Mouse (Mus musculus) c-Kit-negative CD71-positive TER-119-positive erythroid progenitor cells, embryonic 14.5 days (primary cell): ENCODE measurements around the gene Pakap.

Experiments used
- DNase-seq: peaks from one replicate; pipeline ENCODE4 v3.0.0-alpha.2; 2013; ENCODE audit warnings: low read depth, low spot score

Gene Pakap

DNA sequence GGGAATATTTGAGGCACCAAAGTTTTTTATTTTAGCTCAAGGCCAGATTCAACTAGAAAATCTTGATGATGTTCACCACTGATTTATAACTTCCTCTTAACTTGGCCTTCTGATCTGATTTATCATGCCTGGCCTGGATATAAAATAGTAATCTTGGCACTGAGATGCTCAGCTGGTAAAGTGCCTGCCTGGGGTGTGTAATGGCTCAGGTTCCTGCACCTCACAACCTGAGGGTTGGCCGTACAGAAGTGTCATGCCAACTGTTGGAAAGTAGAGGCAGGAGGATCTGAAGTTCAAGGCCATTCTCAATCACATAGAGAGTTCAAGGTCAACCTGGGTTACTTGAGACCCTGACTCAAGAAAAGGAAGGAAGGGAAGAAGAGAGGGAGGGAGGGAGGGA, 57.3 kb downstream of the Pakap start:
- no peak for DNase-seq

DNA sequence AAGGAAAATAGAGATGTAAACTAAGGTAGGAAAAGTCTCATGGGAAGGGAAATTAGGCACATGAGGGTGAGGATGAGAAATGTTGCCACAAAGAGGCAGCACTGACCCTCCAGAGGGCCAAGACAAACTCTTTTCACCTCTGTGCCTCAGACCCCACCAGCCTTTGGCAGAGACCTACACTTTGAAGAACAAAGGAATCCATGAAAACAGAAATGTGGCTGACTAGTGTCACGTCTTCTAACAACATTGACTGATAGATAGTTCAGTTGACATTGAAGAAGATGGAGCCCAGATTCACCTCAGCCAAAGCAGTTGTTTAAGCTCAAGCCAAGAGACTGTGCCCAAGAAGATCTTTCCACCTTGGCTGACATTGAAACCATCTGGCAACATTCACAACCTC, 57.8 kb downstream of the Pakap start:
- no peak for DNase-seq

DNA sequence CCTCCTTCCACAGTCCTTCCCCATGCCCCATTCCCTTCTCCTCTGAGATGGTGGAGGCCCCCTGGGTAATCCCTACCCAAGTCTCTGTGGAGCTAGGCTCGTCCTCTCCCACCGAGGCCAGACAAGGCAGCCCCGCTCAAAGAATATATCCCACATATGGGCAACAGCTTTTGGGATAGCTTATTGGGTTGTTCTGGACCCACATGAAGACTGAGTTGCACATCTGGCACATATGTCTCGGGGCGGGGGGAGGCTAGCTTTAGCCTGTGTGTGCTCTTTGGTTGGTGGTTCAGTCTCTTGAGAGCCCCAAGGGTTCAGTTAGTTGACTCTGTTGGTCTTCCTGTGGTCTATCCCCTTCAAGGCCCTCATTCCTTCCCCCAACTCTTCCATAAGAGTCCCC, 58.9 kb downstream of the Pakap start:
- DNase-seq, result no peak

DNA sequence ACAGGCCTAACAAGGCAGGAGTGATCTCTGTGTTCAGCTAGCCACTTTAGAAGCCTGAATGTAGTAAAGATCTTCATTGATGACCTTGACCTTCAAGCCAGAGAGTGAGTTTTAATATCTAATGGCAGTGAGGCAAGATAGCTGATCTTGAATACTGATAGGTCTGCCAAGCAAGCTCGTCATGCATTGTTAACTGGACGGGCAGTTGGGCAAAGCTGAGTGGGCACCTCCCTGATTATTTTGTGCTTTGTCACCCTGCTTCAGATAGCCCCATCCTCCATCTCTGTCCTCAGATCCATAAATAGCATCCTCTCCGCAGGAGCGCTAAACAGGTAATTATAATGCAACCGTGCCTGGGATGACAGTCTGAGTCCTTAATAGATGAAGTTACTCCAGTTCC, 64.4 kb downstream of the Pakap start:
- no peak for DNase-seq

DNA sequence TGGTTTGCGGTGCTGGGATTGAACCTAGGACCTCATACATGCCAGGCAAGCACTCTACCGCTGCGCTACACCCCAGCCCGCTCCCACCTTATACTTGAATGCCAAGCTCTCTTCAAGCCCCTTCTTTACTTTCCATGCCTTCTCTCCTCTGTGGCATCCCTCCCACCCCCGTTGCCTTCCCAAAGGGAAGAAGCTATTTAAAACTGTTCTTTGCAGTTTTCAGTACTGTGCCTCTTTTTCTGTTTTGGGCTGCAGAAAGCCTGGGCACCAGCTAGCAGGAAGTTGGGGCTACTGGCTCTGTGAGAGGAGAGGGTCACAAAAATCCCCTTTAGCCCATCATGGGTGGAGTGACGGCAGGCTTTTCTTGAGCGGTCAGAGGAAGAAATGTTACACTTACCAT, 65.1 kb downstream of the Pakap start:
- DNase-seq, result no peak

DNA sequence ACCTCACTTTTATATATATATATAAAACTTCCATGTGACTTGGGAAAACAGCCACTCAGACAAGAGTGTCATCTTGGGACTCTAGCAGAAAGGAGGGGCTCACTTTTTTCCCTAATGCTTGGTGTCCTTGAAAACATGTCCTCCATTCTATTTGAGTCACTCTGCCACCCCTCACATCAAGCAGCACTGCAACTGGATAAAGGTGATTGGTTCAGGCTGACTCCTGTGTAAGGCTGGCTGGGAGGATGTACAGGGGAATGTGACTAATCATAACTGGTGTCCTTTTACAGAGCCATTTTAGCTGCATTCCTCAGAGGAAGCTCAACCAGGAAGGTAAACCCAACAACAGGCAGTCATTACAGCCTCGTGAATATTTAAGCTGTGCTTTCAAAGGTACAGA, 67.0 kb downstream of the Pakap start:
- DNase-seq, result no peak

DNA sequence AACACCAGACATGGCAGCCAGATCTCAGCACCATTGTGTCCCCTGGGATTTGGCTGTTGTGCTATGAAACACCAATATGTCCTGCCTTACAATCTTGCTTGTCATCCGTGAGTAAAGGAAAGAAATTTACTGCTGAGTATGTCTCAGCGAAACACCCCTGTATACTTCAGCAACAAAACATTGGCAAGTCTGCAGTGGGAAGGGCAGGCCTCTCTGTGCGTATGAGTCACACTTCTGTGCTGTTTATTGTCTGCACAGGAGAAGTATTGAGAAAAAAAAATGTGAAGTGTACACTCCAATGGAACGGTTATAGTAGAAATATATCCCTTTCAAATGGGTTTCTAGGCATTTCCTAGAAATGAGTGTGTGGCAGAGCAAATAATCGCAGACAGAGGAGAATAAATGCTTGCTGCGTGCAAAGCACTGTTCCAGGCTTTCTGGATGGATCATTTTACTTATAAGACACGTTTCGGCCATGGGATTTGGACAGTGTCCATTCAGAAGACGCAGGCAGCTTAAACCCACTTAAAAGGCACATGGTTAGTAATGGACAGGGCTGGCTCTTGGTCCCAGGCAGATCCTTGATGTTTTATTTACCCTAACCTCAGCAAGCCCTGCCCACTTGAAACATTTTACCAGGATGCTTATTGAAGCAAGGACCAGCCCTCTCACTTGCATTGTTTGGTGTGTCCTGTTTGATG, 69.0 kb downstream of the Pakap start:
- no peak for DNase-seq

DNA sequence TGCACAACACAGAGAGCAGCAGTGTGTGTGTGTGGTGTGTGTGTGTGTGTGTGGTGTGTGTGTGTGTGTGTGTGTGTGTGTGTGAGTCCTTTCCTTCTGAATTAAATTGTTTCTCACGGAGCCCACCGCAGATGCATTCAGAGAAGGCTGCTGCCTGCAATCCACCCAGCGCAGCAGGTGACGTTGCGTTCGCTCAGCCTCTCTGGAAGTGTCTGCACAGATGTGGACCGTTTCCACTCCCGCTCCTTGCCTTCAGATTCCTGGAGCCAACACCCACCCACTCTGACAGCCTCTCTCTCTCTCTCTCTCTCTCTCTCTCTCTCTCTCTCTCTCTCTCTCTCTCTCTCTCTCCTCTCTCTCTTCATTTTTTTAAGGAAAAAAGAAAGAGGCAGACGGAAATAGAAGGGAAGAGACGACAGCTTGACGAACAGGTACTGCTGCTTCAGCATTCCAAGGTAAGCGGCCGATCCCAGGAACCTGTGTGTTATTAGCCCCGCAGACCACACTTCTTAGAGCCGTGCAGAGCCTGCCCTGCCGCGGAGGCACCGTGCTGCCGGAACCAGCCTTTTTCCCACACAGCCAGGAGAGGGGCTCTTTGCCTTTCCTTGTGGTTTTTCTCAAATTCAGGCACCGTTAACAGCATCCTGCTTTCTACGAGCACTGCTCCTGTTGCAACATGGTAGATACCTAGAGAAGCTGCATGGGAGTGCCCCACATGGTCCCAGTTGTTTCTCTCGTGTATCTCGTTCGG, 69.8 kb downstream of the Pakap start:
- no peak for DNase-seq

DNA sequence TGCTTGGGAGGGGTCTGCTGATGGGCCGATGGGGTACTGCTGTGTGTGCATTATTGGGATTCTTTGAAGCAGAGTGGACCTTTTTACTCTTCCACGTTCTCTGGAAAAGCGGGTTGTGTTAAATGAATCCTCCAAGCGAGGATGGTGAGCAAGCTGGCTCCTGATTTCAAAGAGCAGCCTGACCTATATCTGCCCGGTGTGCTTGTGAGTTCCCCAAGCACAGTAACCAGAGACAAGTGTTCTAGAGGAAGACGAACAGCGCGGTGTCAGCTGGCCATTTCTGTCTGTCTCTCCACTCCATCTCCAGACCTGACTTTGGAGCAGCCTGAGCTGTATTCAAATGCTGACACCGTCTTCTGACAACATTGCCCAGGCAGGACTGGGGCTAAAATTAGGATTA, 71.0 kb downstream of the Pakap start:
- DNase-seq, result no peak

DNA sequence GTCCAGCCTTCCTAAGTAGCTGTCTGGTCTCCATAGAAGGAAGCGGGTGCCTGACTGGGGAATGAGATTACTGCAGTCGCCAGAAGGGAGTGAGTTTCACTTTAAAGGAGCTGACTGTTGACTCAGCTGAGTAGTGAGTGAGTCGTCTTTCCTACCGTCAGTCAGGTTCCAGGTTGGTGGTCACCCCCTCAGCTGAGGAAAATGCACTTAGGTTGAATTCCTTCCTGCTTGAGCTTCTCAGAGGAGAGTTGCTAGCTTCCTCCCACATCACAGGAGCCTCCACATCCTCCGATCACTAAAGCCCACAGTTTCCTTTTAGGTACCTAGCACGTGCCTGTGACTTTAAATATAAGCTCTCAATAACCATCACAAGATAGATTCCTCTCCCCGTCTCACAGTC, 72.2 kb downstream of the Pakap start:
- no peak for DNase-seq

DNA sequence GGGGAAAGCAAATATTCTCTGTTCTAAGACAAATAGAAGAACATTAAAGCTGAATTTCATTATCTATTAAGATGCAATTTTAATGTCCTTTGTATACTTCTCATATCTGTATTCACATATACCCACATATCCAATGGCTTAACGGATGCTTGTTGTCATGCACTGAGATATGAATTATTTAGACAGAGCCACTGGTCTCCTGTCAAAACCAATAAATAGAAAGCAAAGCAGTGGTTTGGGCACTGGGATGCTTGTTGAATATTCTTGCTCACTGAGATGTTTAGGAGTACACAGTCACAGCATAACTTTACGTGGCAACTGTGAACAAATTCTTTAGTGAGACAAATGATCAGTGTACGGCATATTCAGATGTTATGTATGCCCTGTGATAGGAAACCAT, 73.0 kb downstream of the Pakap start:
- no peak for DNase-seq

DNA sequence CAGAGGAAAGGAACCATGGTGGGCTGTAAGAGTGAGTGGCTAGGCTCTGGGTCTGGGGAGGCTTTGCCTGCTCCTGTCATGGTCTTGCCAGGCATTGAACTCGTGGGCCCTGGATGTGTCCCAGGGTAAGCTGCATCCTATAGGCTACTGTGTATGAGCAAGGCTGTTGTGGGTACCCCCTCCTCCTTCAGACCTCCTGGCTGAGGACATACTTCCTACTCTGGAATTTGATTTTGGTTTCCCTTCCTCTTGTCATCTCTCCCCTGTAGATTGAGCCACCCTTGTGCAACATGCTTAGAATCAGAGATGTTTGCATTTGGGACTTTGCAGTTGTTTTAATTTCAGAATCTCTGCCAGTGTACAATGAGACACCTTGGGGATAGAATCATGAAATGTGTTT, 83.0 kb downstream of the Pakap start:
- no peak for DNase-seq

DNA sequence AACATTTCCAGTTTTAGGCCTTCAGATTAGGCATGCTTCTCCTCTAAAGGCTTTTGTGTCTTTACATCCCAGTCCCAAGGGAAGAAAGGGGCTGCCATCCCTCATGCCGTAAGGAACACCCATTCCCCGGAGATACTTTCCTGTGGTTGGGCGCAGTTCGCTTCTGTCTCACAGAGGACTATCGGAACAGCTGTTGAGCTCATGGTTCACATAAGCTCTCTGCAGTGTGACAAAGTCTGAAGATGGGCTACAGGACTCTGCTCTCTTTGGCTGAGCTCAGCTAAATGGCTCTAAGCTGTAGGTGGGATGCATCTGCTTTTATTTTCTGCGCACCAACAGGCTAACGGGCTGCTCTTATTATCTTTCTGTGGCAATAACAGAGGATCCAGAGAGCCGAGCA, 83.6 kb downstream of the Pakap start:
- no peak for DNase-seq

DNA sequence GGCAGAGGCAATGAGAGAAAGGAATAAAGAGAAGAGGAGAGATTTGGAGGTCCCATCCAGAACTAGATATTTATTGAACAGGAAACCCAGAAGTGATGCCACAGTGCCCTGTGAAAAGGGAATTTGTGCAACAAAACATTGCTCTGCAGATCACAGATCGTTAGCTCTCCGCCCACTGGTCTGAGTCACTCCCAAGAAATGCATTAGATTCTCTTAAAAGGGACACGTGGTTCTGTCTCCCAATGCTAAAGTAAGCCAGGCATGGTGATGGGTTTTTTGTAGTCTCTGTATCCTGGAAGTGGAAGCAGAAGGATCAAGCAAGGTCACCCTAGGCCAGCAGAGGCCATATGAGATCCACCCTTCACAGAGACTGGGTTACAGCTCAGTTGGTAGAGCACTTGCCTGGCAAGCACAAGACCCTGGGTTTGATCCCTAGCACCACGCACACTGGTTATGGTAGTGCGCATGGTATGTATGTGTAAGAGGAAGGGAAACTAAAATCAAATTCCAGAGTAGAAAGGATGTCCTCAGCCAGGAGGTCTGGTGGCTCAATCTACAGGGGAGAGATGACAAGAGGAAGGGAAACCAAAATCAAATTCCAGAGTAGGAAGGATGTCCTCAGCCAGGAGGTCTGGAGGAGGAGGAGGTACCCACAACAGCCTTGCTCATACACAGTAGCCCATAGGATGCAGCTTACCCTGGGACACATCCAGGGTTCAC, 84.4 kb downstream of the Pakap start:
- DNase-seq, result no peak

DNA sequence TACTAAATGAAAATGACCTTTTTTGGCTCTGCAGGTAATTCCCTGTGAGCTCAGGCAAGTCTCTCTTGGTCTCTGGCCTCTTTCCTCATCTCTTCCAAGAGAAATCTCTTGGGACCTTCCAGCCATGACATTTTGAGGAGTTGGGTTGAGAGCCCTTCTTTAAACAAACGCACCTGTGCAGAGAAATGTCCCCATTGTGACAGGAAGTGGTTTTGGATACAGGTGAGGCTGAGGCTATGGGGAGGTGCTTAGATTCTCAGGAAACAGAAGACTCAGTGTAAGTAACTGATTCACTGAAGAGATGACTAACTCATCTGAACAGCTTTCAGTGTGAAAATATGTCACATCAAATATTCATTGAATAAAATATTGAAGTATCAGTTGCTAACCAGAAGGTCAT, 88.0 kb downstream of the Pakap start:
- DNase-seq, result no peak

DNA sequence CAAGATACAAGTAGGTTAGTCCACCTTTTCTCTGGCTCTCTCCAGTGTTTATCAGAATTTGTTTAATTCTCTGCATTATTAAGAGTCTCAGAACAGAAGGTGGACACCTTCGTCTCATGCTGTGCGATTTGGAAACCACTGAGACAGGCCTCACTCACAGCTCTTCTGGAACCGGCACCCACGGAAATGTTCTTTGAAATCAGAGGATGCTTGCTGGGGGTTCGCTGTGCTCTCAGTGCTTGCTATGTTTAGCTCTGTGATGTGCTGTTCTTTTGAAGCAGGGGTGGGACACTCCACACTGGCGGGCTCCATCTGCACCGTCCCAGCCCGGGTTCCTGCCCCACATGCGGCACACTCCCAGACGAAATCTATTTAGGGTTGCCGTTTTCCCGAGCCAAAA, 88.4 kb downstream of the Pakap start:
- DNase-seq, result no peak

DNA sequence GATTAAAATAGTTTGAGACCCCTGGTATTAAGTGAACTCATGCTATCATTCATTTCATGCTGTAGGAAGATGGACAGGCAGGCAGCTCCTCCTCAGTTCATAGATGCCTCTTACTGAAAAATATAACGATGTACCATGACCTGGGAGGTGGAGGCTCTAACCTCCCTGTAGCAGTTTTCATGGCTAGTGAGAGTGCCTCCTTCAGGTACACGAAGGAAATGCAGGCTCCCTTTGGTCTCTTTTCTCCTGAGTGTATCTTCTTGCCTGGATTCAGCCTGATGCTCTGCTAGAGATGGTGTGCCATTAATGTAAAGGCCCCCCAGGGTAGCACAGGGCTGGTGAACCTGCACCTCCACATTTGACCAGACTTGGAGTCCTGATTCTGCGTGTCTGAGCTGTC, 88.9 kb downstream of the Pakap start:
- DNase-seq, result no peak

DNA sequence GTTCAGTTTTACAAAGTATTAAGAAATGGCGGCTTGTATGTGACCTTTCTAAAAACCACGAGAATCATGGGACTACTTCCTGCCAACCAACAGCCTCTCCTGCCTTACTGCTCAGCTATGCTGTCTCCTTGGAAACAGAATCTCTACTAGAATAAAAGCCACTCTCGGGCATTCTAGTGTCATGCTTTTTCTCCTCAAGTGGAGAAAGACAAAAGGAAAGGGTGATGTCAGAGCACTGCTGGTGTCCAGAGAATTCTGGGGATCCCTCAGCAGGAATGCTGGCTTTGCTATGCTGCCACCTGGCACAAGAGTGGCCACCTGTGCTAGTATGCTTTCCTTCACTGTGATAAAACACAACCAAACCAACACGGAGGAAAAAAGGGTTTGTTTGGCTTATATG, 92.5 kb downstream of the Pakap start:
- no peak for DNase-seq

DNA sequence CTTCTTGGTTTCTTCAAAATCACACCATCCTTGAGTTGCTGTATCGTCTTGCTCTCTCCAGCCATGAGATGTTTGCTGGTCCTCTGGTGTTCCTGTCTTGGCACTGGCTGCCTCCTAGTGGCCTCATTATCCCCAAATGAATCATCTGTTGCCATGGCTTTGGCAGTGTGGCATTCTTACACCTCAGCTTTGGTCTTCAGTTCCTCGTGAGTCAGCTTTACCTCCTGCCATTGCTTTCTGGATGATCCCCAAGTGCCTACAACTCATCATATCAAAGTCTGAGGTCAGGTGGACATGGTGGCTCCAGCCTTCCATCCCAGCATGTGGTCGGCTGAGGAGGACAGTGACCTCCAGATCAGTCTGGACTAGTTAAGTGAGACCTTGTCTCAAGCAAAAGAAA, 98.1 kb downstream of the Pakap start:
- no peak for DNase-seq

DNA sequence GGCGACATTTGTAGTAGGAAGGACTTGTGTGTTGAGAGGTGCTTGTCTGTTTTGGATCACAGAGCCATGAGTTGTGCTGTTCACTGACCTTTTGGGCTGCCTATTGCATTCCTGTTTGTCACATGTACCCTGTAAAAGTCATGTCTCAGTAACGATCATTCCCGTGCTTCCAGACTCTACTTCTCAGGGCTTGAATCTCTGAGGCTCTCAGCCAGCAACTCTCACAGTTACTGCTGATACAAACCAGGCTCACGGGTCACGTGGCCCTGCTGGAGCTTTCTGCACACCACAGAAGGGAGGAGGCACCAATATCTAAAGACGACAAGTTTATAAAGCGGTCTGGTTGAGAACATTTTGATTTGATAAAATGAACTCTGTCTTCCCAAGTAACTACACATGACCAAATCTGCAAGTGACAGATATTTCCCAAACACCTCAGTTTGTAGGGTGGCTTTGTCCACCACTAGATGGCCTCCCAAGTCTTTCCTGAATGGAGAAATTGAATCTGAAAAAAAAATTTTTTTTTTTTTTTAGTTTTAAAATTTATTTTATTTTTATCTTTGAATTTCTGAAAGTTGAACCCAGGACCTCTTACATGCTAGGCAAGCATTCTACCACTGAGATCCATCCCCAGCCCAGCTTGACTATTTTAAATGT, 103.0 kb downstream of the Pakap start:
- no peak for DNase-seq

DNA sequence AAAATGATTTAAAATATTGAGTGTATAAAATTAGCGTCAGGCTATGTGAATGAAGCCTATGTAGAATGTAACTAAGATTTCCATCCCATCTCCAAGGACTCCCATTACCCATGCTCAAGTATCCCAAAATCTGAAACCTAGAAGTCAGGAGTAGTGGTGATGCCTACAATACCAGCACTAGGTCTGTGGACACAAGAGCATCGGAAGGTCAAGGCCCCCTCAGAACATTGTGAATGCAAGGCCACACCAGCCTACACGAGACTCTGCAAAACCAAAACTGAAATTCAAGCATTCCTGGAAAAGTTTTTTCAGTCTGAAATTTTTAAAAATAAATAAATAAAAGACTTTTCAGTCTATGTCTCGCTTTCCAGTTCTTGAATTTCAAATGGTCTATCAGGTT, 104.6 kb downstream of the Pakap start:
- DNase-seq, result no peak
